Mouse (Mus musculus) small intestine, adult 2 months (tissue): ENCODE measurements around the gene Pitpnb. TPM values are rescaled to one million over a fixed set of nuclear protein-coding genes. Genes with fewer than 3 reads are reported as not detected.
A peak's percentile ranks its signal among the peaks of the same experiment; 100 is the strongest.

Experiments
- H3K27ac ChIP-seq: fragments of 200-500 bp; 2 replicates; pipeline ENCODE4 v1.5.1; 2012; ENCODE audit warnings: low read depth, low read length, control low read depth, inconsistent platforms; ENCODE audit not compliant: insufficient read depth
- H3K27me3 ChIP-seq: fragments of 200-500 bp; 2 replicates; pipeline ENCODE4 v1.6.1; 2012; ENCODE audit warnings: mild to moderate bottlenecking, moderate library complexity, low read length, inconsistent platforms; ENCODE audit not compliant: control insufficient read depth, insufficient read depth
- H3K36me3 ChIP-seq: fragments of 200-500 bp; 2 replicates; pipeline ENCODE4 v1.6.1; 2012; ENCODE audit warnings: mild to moderate bottlenecking, low read length, control low read depth, inconsistent platforms; ENCODE audit not compliant: control insufficient read depth, insufficient read depth
- H3K4me1 ChIP-seq: fragments of 200-500 bp; 2 replicates; pipeline ENCODE4 v1.6.1; 2012; ENCODE audit warnings: low read length, inconsistent platforms, mixed read lengths; ENCODE audit not compliant: control insufficient read depth, insufficient read depth, insufficient read length
- H3K4me3 ChIP-seq: fragments of 200-500 bp; 2 replicates; pipeline ENCODE4 v1.5.1; 2012; ENCODE audit warnings: low read depth, mild to moderate bottlenecking, control low read depth, inconsistent platforms, low read length, moderate library complexity
- CTCF ChIP-seq: fragments of 200-500 bp; IDR thresholded peaks from 2 replicates; pipeline ENCODE4 v1.5.1; 2012; ENCODE audit warnings: low read depth, mild to moderate bottlenecking, control low read depth, inconsistent platforms, low read length, moderate library complexity, mixed read lengths; ENCODE audit not compliant: insufficient replicate concordance, insufficient read length; ENCODE audit errors: extremely low read depth
- POLR2A ChIP-seq: fragments of 200-500 bp; IDR thresholded peaks from 2 replicates; pipeline ENCODE4 v1.6.1; 2012; ENCODE audit warnings: low read depth, mild to moderate bottlenecking, control low read depth, inconsistent platforms, low read length, moderate library complexity
- WGBS: fragments of 180-500 bp; shearing (Covaris S2); methylation state at CpG from one replicate; pipeline ENCODE4 v1.1.7; 2018; 5-methylcytosine and 5-hydroxymethylcytosine counted together
- polyA plus RNA-seq: library from polyadenylated mRNA; depleted of rRNA; stranded (reverse); fragments of >200 nt; gene quantifications from 2 replicates; pipeline ENCODE4 v1.2.3, GENCODE M21; 2012

Pitpnb gene
- polyA plus RNA-seq, 1 experiment = 44.5 TPM

- 24% methylated on average over 1 of the region's 1 CpGs for WGBS
- Histone ChIP-seq H3K27ac (no peak overlapping the region), H3K36me3 (no peaks in the 10 kb centered on the region), H3K4me3 (no peak overlapping the region), H3K27me3 (0 out of 2 replicates have a peak, but pooled peaks cover 2% of the 10 kb centered on the region), H3K4me1 (no peaks in the 10 kb centered on the region)
- TF ChIP-seq CTCF (no peak), POLR2A (no peak)
These were observed 11.6 kb upstream of the Pitpnb start for GRCm38 (mm10) chr5:111318946-111319345.

- Histone ChIP-seq H3K4me3 (no peak overlapping the region), H3K36me3 (no peaks in the 10 kb centered on the region), H3K27ac (no peak overlapping the region), H3K4me1 (no peaks in the 10 kb centered on the region), H3K27me3 (0 out of 2 replicates have a peak, but pooled peaks cover 2% of the 10 kb centered on the region)
- TF ChIP-seq CTCF = no peak
- TF ChIP-seq POLR2A = no peak
- 15% methylated on average over 1 of the region's 1 CpGs for WGBS
These were observed 4.8 kb upstream of the Pitpnb start for GRCm38 (mm10) chr5:111325813-111326212.

- TF ChIP-seq POLR2A = no peak
- TF ChIP-seq CTCF = no peak
These were observed 3.1 kb upstream of the Pitpnb start for GRCm38 (mm10) chr5:111327420-111327819.

GRCm38 (mm10) chr5:111329782-111330416 lies 664 bp upstream of the Pitpnb start:
- peak overlapping the region; percentile 45; the same call in 1 of the 2 replicates for H3K27ac ChIP-seq
- WGBS = 6% methylated on average over 10 of the region's 10 CpGs
- H3K4me3 ChIP-seq = peak overlapping the region; percentile 76
- no peak for TF ChIP-seq POLR2A
- H3K27me3 ChIP-seq = no peaks in the 10 kb centered on the region
- no peaks in the 10 kb centered on the region for H3K4me1 ChIP-seq
- no peaks in the 10 kb centered on the region for H3K36me3 ChIP-seq

More at GRCm38 (mm10) chr5:111327420-111327819, 3.1 kb upstream of the Pitpnb start:
- no peak overlapping the region for H3K4me3 ChIP-seq
- WGBS = 71% methylated on average over 7 of the region's 7 CpGs
- H3K36me3 ChIP-seq = no peaks in the 10 kb centered on the region
- no peak overlapping the region for H3K27ac ChIP-seq
- 0 out of 2 replicates have a peak, but pooled peaks cover 2% of the 10 kb centered on the region for H3K27me3 ChIP-seq
- H3K4me1 ChIP-seq = no peaks in the 10 kb centered on the region

GRCm38 (mm10) chr5:111331099-111331435 lies 504 bp downstream of the Pitpnb start:
- under 1% methylated on average over 14 of the region's 14 CpGs for WGBS
- H3K27me3 ChIP-seq = no peaks in the 10 kb centered on the region
- TF ChIP-seq CTCF (no peak), POLR2A (no peak)
- H3K27ac ChIP-seq = no peak overlapping the region
- peak overlapping the region; percentile 96 for H3K4me3 ChIP-seq
- H3K4me1 ChIP-seq = no peaks in the 10 kb centered on the region
- no peaks in the 10 kb centered on the region for H3K36me3 ChIP-seq

- Histone ChIP-seq H3K27me3 (no peaks in the 10 kb centered on the region), H3K4me3 (no peak overlapping the region), H3K27ac (no peak overlapping the region), H3K36me3 (peaks cover 23% of the 10 kb centered on the region), H3K4me1 (no peaks in the 10 kb centered on the region)
- TF ChIP-seq CTCF (no peak), POLR2A (no peak)
- 57% methylated on average over 8 of the region's 8 CpGs for WGBS
These were observed 5.6 kb downstream of the Pitpnb start for GRCm38 (mm10) chr5:111335939-111336691.

- H3K36me3 ChIP-seq = peaks cover 39% of the 10 kb centered on the region
- H3K4me1 ChIP-seq = no peaks in the 10 kb centered on the region
- WGBS = 47% methylated on average over 5 of the region's 5 CpGs
- no peak overlapping the region for H3K27ac ChIP-seq
- TF ChIP-seq CTCF = no peak
- TF ChIP-seq POLR2A = no peak
- no peaks in the 10 kb centered on the region for H3K27me3 ChIP-seq
- no peak overlapping the region for H3K4me3 ChIP-seq
These were observed 11.0 kb downstream of the Pitpnb start for GRCm38 (mm10) chr5:111341609-111342008.
